Mouse (Mus musculus) liver, embryonic 16.5 days (tissue): Measurements from ENCODE around the gene Dapp1. TPM values are rescaled to one million over a fixed set of nuclear protein-coding genes. Genes with fewer than 3 reads are reported as not detected.
"Not testable (repeated sequence)": the region's sequence is repeated elsewhere in the genome, so short reads cannot be mapped to it uniquely, and the experiment has no call there.

Experiments
- ATAC-seq: fragments of 200-750 bp; cut with Nextera tagmentation; 2 replicates; pipeline ENCODE4 v1.8.0; 2017; ENCODE audit warnings: low read depth, mild to moderate bottlenecking, moderate number of reproducible peaks, moderate library complexity
- H3K27ac ChIP-seq: fragments of 300-500 bp; sonication (generic); 2 replicates; pipeline ENCODE4 v1.5.1; 2014; ENCODE audit warnings: mild to moderate bottlenecking, low read length
- H3K27me3 ChIP-seq: fragments of 300-500 bp; sonication (generic); 2 replicates; pipeline ENCODE4 v1.6.1; 2014; ENCODE audit warnings: low read depth, low read length, mixed read lengths; ENCODE audit not compliant: control insufficient read depth, insufficient read depth
- H3K36me3 ChIP-seq: fragments of 300-500 bp; sonication (generic); 2 replicates; pipeline ENCODE4 v1.6.1; 2014; ENCODE audit warnings: mild to moderate bottlenecking; ENCODE audit not compliant: control insufficient read depth, insufficient read depth
- H3K4me1 ChIP-seq: fragments of 300-500 bp; sonication (generic); 2 replicates; pipeline ENCODE4 v1.6.1; 2014; ENCODE audit warnings: low read depth, low read length, mixed read lengths; ENCODE audit not compliant: control insufficient read depth
- H3K4me2 ChIP-seq: fragments of 300-500 bp; sonication (generic); 2 replicates; pipeline ENCODE4 v1.6.1; 2014; ENCODE audit warnings: low read depth, low read length, mixed read lengths
- H3K4me3 ChIP-seq: fragments of 300-500 bp; sonication (generic); 2 replicates; pipeline ENCODE4 v1.5.1; 2014; ENCODE audit warnings: low read depth, mild to moderate bottlenecking, low read length
- H3K9ac ChIP-seq: fragments of 300-500 bp; sonication (generic); 2 replicates; pipeline ENCODE4 v1.6.1; 2014; ENCODE audit warnings: low read depth, low read length
- H3K9me3 ChIP-seq: fragments of 300-500 bp; sonication (generic); replicated peaks from 2 replicates; pipeline ENCODE4 v1.6.1; 2016; ENCODE audit warnings: low read length; ENCODE audit not compliant: control insufficient read depth
- WGBS: fragments of 180-500 bp; shearing (Covaris S2); extraction: QIAGEN DNeasy Blood & Tissue Kit; methylation state at CpG from one replicate; pipeline ENCODE4 v1.1.7; 2014; ENCODE audit not compliant: insufficient replicate concordance; 5-methylcytosine and 5-hydroxymethylcytosine counted together
- polyA plus RNA-seq: library from polyadenylated mRNA; unstranded; fragments of >200 nt; fragmentation: Nextera tagmentation; extraction: Ambion mirVana; gene quantifications from 2 replicates; pipeline ENCODE4 v1.2.1, GENCODE M21; 2015

Gene Dapp1
- polyA plus RNA-seq, 1 experiment from 2014 or later: 13.0 TPM

DNA sequence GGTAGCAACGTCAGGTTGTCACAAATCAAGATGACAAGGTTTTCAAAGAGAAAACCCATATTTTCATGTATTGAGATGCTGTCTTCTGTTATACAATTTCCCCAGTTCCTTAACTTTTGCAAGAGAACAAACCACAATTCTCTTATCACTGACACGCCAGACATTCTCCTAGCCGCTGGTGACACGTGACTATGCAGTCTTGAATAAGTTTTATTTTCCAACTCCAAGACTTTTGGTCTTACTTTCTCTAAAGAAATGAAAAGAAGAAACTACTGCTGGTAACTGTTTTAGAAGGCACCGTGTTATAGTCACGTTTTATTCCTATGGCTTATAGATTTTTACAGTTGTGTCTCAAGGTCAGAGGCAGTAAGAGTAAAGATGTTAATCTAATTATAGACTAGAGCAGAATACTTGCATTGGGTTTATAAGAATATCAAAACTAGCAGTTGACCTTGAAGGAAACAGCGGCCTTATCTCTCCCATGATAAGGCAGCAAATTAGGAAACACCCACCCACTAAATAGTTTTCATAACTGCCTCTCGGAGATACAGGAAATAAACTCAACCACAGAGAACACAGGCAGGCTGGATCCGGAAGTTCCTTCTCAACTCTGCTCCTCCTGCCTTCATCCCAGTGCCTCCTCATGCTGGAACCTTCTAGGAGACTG is 12.4 kb downstream of the Dapp1 start:
- Histone ChIP-seq H3K4me1 (peaks cover 60% of the 10 kb centered on the region), H3K4me3 (peak overlapping the region; percentile 40), H3K9ac (peak overlapping the region; percentile 53), H3K9me3 (no peaks in the 10 kb centered on the region), H3K27ac (peak overlapping the region; percentile 94), H3K4me2 (peak overlapping the region; percentile 62), H3K27me3 (no peaks in the 10 kb centered on the region), H3K36me3 (peaks cover 3% of the 10 kb centered on the region; the same call in 1 of the 2 replicates)
- ATAC-seq: peak; percentile 52
- WGBS: 11% methylated on average over 9 of the region's 9 CpGs

DNA sequence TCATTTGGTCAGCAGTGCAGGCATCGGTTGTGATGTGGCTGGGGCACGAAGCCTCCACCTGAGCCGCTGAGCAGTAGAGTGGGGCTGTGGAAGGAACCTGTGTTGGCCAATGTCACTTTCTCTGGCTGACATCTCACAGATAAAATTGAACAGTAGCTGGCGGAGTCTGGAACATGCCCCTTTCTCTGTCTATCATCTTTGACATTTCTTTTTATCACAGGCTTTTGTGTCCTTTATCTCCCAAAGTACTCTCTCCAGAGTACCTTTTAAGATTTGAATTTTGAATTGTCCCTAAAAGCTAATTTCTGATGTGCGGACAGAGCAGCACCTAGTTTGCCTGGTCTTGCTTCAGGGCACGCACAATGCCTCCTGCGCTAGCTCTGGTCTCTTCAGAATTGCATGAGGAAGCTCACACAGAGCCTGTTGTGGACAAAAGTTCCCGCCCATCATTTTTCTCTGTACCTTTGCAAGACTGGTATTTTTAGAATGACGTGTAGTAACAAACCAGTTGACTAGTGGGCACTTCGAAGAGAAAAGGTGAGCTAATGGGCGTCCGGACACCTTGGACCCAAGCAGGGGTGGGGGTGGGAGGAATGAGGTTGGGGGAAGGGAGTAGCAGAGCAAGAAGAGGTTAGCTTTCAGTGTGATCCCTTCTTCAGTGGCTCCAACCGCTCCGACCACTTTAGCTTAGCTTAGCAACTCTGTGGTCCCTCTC is 13.1 kb downstream of the Dapp1 start:
- H3K4me3 ChIP-seq: peak overlapping the region; percentile 40
- no peaks in the 10 kb centered on the region for H3K27me3 ChIP-seq
- no peaks in the 10 kb centered on the region for H3K9me3 ChIP-seq
- H3K4me1 ChIP-seq: peaks cover 56% of the 10 kb centered on the region
- 20% methylated on average over 14 of the region's 14 CpGs for WGBS
- peak overlapping the region; percentile 94 for H3K27ac ChIP-seq
- no peak for ATAC-seq
- H3K36me3 ChIP-seq: peaks cover 3% of the 10 kb centered on the region; the same call in 1 of the 2 replicates
- H3K4me2 ChIP-seq: peak overlapping the region; percentile 62
- H3K9ac ChIP-seq: peak overlapping the region; percentile 53

DNA sequence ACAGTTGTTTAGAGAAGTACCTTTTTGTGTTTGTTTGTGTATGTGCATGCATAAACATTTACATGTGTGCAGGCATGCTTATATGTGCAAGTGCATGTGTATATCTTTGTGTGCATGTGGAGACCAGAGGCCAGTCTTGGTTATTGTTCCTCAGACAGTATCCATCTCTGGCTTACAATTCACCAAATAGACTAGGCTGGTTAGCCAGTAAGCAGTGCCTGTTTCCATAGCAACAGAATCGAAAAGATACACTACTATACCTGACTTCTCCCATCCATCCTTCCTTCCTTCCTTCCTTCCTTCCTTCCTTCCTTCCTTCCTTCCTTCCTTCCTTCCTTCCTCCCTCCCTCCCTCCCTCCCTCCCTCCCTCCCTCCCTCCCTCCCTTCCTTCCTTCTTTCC is 17.3 kb downstream of the Dapp1 start:
- H3K27ac ChIP-seq, H3K4me3 ChIP-seq, H3K36me3 ChIP-seq, H3K9ac ChIP-seq, H3K9me3 ChIP-seq, H3K4me2 ChIP-seq, ATAC-seq, H3K27me3 ChIP-seq: not testable (repeated sequence)
- 57% methylated on average over 1 of the region's 1 CpGs for WGBS
- H3K4me1 ChIP-seq: peaks cover 28% of the 10 kb centered on the region

DNA sequence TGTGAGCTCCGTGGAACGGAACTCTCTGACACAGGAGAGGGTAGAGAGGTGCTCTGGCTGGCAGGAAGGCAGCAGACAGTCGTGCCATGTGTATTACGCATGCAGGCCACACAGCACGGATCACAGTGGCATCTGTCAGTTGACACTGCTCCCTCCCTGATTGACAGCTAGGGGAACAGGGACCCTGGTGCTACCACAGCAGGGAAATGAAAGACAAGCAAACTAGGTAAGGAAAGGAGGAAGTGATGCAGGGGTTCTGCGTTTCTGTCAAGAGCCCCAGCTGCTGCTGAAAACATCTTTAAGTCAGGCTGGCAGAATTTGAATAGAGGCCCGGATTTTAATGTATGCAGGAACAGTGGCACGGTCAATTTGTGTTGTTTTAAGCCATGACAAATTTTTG is 17.8 kb downstream of the Dapp1 start:
- WGBS: 60% methylated on average over 8 of the region's 8 CpGs
- peaks cover 25% of the 10 kb centered on the region for H3K4me1 ChIP-seq
- H3K4me3 ChIP-seq: no peak overlapping the region
- H3K9me3 ChIP-seq: no peaks in the 10 kb centered on the region
- no peaks in the 10 kb centered on the region for H3K27me3 ChIP-seq
- H3K27ac ChIP-seq: no peak overlapping the region
- peaks cover 4% of the 10 kb centered on the region for H3K36me3 ChIP-seq
- H3K4me2 ChIP-seq: no peak overlapping the region
- no peak overlapping the region for H3K9ac ChIP-seq
- ATAC-seq: no peak

DNA sequence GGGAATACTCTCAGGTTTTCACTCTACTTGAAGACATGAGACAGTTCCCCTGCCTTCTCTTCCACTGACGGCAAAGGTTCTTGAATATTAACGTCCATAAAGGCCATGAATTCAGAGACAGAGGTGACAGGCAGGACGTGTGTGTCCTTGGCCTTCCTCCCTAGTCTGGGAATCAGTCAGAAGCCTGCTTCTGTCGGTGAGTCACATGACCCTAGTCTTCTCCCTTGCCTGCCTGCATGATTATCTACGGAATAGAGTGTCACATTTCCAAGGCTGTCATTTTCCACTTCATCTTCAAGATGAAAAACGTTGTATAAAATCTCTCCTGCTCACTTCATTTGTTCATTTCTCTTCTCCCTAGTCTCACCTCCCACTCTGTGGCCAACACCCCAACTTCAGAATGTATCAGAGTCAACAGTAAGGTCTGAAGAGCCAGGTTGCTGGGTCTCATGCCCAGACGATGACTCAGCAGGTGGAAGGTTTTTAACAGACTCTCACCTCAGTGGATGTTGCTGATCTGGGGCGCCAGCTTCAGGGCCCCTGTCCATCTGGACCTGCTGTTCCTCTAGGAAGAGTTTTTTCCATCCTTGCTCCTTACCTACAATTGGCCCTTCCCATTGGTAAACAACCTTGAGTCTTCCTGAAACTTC is 19.5 kb downstream of the Dapp1 start:
- no peaks in the 10 kb centered on the region for H3K9me3 ChIP-seq
- no peak overlapping the region for H3K9ac ChIP-seq
- no peak overlapping the region for H3K4me2 ChIP-seq
- H3K4me3 ChIP-seq: no peak overlapping the region
- no peak for ATAC-seq
- WGBS: 56% methylated on average over 8 of the region's 8 CpGs
- H3K36me3 ChIP-seq: peaks cover 8% of the 10 kb centered on the region
- H3K27me3 ChIP-seq: no peaks in the 10 kb centered on the region
- H3K27ac ChIP-seq: peak overlapping the region; percentile 38; the same call in 1 of the 2 replicates
- H3K4me1 ChIP-seq: peaks cover 25% of the 10 kb centered on the region

DNA sequence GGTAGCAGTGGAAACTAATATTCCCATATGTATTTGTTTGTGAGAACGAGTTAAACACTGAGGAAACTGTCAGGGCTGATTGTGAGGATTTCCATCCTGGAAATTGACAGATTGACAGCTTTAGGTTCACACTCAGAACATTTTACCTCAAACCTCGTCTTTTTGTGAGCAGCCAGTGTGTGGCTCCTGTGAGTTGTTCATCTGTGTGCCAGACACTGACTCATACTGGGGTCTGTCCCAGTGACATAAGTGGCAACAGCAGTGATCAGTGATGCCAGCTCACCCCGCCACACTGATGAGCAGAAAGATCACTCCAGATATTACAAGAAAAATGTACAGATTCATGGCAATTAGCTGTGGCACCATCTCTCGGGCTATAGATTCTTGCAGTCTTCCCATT is 21.9 kb downstream of the Dapp1 start:
- Histone ChIP-seq H3K9ac (no peak overlapping the region), H3K4me2 (no peak overlapping the region), H3K4me1 (peaks cover 47% of the 10 kb centered on the region), H3K9me3 (no peaks in the 10 kb centered on the region), H3K36me3 (peaks cover 5% of the 10 kb centered on the region), H3K27me3 (no peaks in the 10 kb centered on the region), H3K4me3 (no peak overlapping the region), H3K27ac (no peak overlapping the region)
- 65% methylated on average over 4 of the region's 4 CpGs for WGBS
- no peak for ATAC-seq

DNA sequence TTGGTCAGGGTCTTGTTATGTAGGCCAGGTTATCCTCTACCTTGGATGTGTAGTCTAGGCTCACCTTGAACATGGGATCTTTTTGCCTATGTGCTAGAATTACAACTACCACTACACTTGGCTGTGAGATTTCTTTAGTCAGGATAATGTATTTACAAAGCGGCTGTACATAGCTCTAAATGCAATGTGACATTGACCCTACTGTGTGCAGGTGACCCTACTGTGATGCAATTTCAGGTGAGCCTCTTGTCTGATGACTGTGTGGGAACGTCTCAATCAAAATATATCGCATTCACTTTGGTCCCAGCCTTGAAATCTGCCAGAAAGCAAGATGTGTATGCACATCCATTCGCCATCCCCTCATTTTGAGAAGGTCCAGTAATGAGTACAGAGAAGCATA is 23.0 kb downstream of the Dapp1 start:
- peak overlapping the region; percentile 90 for H3K27ac ChIP-seq
- peaks cover 5% of the 10 kb centered on the region for H3K36me3 ChIP-seq
- H3K9me3 ChIP-seq: no peaks in the 10 kb centered on the region
- H3K4me1 ChIP-seq: peaks cover 58% of the 10 kb centered on the region
- H3K27me3 ChIP-seq: no peaks in the 10 kb centered on the region
- ATAC-seq: no peak
- H3K4me2 ChIP-seq: peak overlapping the region; percentile 51; the same call in 1 of the 2 replicates
- 80% methylated on average over 4 of the region's 4 CpGs for WGBS
- no peak overlapping the region; the same call in 1 of the 2 replicates for H3K9ac ChIP-seq
- H3K4me3 ChIP-seq: no peak overlapping the region

DNA sequence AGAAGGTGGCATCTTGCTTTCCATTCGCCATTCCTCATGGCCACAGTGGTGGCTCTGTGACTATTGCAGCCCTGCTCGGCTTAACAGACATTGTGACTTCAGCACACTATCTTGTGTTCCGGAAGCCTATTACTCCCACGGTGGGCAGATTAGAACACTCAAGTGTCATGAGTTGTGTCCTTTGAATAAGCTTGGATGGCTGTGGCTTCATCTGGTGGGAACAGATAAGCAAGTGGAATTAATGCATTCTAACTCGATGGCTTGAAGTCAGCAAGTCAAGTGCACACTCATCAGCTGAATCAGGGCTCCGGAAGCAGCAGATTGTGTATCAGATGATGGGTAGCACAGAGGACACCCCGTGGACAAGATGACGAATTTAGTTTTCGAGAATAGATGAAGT is 23.5 kb downstream of the Dapp1 start:
- peak overlapping the region; percentile 90 for H3K27ac ChIP-seq
- 21% methylated on average over 9 of the region's 9 CpGs for WGBS
- no peaks in the 10 kb centered on the region for H3K27me3 ChIP-seq
- H3K4me3 ChIP-seq: no peak overlapping the region
- peaks cover 5% of the 10 kb centered on the region for H3K36me3 ChIP-seq
- H3K9ac ChIP-seq: peak overlapping the region; percentile 30; the same call in 1 of the 2 replicates
- H3K9me3 ChIP-seq: no peaks in the 10 kb centered on the region
- H3K4me2 ChIP-seq: peak overlapping the region; percentile 51
- ATAC-seq: peak; percentile 88
- peaks cover 62% of the 10 kb centered on the region for H3K4me1 ChIP-seq
